Mouse (Mus musculus) ES-CJ7 (cell line): ENCODE data around the gene Mto1.
A peak's percentile ranks its signal among the peaks of the same experiment; 100 is the strongest.
"Not testable (repeated sequence)": the region's sequence is repeated elsewhere in the genome, so short reads cannot be mapped to it uniquely, and the experiment has no call there.

ENCODE experiments used
- DNase-seq: peaks from one replicate; pipeline ENCODE4 v3.0.0; 2011; ENCODE audit warnings: low read depth, low spot score

Gene Mto1

DNA sequence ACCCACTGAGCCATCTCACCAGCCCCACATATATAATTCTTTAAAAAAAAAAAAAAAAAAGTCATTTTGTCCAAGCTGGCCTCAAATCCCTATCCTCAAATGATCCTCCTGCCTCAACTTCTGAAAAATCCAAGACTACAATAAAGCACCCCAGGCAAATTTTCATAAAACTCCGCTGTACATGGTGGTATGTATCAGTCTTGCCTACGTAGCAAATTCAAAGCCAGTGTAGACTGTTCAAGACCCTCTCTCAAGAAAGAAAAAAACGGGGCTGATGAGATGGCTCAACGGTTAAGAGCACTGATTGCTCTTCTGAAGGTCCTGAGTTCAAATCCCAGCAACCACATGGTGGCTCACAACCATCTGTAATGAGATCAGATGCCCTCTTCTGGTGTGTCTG is 27.9 kb downstream of the Mto1 start:
- peak; percentile 65 for DNase-seq

DNA sequence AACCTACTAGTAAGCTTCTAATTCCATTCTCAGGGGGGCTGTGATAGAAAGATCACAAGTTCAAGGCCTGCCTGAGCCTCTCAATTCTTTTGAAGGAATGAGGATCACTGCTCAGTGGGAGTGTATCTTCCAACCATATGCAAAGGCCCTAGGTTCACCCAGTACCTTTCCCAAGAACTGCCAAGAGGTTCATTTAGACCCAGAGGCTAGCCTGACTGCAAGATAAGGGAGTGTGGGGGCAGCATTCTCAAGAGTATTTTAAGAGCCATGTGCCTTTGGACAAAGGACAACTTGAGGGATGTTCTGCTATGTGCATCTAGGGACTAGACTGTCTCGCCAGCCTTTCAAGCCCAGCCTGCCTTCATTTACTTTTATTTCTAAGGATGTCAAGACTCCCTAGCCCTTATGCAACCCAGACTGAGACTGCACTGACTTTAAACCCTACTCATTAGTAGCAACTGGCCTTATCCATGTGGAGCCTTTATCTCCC is 28.6 kb downstream of the Mto1 start:
- DNase-seq: peak; percentile 84

DNA sequence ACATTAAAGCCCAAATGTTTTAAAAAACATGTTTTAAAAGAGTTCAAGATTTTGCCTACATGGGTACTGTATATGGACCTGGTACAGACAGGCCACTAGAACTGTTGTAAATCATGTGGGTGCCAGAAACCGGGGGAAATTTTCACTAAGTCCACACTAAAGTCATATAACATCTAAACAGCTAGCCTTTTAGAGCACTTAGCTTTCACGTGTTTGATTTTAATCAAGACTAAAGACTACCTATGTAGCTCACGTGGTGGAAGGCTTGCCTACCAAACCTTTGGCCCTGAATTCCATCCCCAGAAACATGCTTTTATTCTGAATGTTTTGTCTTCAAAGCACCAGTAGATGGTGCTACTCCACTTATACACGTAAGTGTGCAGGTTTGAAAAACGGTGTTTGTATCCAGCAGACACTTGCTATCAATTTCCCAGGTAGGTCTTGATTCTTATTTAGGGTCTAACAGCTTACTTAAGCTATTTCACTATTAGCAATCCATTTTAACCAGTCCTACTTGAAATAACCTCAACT is 29.1 kb downstream of the Mto1 start:
- peak; percentile 73 for DNase-seq

DNA sequence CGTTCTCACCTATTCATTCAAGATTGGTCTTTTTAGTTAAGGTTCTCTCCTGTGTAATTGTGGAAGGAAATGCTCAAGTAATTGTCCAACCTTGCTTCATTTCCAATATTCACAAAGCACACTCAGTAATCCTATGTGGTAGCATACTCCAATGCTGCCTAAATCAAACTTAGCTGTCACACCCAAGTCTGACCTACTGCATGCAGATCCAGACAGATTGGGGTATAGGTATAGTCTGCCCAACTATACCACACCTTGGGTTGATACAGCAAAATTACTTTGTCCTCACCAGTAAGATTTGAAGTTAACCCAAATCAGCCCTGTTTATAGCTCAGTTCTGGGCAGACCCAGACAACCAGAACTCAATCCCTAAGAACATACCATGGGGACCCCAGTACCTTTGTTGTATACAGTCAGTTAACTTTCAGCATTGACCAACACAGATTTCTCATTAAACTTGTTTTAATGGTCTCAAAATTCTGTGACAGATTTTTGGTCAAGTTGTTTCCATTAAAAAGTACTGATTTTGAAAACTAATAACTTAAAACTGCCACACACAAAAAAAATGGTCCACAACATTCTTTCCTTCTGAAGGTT is 30.1 kb downstream of the Mto1 start:
- DNase-seq: not testable (repeated sequence)

DNA sequence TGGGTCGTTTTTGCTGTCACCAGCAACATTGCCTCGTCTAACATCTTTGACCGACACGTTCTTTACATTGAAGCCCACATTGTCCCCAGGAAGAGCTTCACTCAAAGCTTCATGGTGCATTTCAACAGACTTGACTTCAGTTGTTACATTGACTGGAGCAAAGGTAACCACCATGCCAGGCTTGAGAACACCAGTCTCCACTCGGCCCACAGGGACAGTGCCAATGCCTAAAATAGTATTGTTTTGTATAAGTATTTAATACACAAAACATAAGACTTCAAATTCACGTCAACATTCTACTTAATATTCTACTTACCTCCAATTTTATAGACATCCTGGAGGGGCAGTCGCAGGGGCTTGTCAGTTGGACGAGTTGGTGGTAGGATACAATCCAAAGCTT is 31.3 kb downstream of the Mto1 start:
- not testable (repeated sequence) for DNase-seq

DNA sequence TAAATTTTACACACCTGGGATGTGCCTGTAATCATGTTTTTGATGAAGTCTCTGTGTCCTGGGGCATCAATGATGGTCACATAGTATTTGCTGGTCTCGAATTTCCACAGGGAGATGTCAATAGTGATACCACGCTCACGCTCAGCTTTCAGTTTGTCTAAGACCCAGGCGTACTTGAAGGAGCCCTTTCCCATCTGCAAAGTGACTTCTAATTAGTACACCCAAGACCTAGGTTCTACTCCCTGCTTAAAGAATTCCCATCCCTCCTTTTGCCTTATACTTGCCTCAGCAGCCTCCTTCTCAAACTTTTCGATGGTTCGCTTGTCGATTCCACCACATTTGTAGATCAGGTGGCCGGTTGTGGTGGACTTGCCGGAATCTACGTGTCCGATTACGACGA is 32.2 kb downstream of the Mto1 start:
- not testable (repeated sequence) for DNase-seq

DNA sequence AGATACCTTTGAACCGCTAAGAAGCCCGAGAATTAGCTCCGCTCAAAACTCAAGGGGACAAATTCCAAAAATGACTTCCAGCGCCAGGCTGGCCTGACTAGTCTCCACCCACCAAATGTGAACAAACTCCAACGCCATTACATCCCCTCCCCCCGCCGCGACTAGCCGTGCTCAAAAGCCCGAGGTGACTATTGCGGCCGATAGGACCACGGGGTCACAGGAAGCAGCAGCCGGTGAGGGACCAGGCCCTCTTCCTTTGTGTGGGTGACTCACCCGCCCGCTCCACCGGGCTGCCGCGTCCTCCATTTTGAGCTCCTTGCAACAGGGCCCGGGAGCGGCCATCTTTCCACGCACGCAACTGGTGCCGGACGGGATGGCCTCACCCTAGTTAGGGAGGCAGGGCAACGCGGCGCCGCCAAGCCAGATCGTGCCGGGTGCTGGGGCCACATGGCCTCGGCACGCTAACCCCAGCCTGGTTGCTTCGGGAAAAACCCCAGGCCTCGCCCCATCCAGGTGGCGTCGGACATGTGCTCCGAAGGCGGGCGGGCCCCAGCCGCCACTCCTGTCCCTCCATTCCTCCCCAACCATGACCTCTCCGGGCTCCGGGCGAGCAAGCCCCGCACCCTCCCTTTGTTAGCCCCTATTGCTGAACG is 32.8 kb downstream of the Mto1 start:
- peak; percentile 73 for DNase-seq

DNA sequence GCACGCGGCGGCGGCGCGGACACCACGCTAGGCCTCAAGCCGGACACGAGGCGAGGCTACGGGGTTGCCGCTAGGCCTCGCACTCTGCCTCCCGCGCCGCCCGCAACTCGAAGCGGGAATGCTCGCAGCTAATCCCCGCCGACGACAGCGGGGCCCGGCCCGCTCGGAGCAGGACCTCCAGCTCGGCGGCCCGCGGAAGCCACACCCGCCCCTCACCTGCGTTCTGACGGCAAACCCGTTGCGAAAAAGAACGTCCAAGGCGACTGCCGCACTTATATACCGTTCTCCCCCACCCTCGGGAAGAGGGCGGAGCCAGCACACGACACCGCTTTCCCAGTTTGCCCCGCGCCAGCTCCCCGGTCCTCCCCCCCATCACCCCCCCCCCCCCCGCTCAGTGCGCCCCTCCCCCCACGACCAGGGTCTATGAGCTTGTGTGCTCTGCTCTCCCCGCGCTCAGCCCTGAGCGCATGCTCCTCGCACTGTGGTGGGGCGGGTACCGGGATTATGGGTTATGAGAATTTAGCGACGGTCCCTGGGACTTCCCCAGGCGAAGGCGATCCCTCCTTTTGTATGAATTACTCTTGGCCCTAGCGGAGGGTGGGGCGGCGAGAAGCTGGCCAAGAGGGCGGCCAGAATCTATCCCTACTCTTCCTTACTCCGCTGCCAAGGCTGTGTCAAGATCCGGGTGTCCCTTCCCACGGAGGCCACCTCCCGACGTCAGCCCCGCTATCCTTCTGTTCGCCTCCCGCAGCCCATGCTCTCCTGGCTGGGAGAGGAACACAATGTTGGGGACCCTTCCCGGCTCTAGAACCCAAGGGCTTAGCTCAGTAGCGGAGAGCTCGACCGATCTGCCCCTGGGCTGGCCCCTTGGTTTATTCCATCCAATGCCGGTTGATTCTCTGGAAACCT is 33.7 kb downstream of the Mto1 start:
- peak; percentile 99 for DNase-seq

DNA sequence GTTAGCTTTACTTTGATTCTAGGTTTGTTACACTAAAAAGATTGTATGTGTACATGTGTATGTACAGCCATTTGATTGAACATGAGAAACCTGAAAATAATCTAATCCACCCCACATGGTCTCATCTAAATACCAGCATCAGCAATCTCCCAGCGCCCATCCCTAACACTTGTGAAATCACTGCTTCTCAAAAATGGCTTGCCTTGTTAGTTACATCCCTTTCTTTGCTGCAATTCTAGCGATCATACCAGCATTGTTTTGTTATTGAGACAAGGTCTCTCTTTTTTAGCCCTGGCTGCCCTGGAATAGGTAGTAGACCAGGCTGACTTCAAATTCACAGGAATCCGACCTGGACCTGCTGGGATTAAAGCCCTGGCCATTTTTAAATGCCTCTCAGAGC is 34.4 kb downstream of the Mto1 start:
- no peak for DNase-seq

DNA sequence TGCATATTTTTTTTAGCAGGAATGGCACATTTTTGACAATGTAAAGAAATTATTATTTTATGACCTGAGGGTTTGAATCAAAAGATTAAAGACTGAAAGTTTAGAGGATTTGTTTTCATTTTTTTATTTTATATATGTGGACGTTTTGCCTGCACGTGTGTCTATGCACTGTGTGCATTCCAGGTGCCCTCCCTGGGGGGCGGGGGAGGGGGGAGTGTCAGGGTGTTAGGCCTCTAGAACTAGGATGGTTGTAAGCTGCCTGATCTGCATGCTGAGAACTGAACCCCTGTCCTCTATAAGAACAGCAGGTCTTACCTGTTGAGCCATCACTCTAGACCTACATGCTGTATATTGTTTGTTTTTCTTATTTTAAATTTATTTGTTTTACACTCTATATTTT is 36.7 kb downstream of the Mto1 start:
- DNase-seq: no peak

DNA sequence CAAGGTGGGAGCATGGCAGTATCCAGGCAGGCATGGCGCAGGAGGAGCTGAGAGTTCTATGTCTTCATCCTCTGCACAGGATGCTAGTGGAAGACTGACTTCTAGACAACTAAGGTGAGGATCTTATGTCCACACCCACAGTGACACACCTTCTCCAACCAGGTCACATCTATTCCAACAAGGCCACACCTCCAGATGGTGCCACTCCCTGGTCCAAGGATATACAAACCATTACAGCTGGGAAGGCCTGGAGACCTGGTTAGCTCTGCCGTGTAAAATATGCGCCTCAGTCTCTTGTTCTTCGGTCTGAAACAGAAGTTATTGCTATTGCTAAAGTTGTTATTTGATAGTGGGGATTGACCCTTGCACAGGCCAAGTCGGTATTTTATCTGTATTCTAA is 40.0 kb downstream of the Mto1 start:
- DNase-seq: peak; percentile 75

DNA sequence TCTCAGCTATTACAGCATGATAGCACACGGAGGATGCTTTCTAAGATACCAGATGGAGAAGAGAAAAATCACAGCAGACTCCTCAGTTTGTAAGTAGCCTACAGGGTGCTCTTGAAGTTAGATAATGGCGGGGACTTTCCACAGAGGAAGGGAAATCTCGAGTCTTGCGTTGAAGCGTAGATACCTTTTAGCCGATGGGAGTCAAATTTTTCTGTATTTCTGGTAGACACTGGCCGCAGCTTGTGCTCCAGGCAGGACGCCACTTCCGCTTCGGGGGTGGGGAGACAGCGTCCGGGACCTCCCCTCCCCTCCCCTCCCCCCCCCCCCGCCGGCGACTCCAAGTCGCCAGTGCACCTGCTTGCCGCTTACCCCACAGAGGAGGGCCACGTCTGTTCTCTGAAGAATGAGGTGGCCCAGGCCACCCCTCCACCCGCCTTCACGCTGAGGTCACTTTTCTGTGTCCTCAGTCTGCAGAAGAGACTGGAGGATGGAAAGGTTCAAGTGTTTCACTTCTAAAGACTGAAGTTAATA is 40.9 kb downstream of the Mto1 start, which contains the start of gene Eef1a1:
Gene Eef1a1 (minus strand): TSS at position 262 of the 531 bp plus-strand sequence.
- DNase-seq: peak; percentile 67

DNA sequence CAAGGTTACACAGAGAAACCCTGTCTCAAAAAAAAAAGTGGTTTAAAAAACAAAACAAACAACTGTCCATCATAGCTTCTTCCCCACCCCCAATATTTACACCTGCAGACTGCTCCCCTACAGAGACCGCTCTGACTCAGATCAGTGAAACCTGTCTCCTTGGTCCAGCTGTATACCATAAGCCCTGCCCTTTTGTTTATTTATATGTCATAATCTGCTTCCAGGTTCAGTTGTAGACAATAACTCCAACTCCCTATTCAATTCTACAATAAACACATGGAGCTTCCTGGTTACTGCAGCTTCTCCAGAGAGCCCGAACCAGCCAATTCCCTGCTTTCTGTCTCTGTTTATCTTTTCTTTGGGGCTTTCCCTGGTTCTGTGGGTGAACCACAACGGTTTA is 43.2 kb downstream of the Mto1 start:
- DNase-seq: no peak

DNA sequence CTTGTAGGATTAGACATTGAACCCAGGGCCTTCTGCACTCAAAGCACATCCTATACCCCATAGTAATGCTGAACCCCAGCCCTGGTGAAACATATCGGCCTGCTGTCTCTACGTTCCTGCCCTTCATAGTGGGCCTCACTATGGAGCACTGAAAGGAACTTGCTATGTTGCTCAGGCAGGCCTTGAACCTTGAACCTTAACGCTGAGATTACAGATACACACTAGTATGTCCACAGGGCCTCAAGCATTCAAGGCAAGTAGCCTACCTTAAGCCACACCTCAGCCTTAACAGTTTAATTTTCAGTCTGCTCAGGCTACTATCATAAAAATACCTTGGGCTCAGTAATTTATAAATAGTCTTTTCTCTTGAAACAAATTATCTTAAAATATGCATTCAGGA is 44.2 kb downstream of the Mto1 start:
- no peak for DNase-seq

DNA sequence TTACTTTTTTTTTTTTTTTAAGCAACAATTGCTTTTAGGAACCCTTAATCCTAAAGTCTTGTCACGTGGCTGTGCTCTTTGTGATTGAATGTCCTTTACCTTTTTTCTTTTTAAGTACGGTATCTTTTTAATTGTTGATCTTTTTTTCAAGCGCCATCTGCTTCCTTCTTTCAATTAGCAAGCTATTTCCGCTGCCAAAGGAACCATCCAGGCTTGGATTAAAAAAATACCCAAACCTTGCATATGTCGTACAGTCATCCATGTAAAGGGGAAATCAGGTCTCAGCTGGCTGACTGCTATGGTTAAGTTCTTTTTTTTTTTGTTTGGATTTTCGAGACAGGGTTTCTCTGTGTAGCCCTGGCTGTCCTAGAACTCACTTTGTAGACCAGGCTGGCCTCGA is 45.2 kb downstream of the Mto1 start:
- DNase-seq: no peak

DNA sequence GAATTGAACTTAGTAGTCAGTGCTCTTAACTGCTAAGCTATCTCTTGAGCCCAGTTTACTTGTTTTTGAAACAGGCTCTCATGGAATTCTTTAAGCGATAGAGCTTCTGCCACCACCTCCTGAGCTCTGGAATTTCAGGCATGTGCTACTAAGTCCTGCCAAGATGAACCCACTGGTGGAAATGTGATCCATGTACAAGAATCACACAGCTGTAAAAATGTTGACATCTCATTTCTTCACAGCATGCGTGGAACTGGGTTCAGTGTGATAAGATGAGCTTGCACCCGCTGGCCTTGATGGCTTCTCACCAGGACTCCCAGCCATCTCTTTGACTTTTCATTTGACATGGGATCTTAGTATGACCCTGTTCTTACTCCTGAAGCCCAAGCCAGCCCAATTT is 52.4 kb downstream of the Mto1 start:
- no peak for DNase-seq

DNA sequence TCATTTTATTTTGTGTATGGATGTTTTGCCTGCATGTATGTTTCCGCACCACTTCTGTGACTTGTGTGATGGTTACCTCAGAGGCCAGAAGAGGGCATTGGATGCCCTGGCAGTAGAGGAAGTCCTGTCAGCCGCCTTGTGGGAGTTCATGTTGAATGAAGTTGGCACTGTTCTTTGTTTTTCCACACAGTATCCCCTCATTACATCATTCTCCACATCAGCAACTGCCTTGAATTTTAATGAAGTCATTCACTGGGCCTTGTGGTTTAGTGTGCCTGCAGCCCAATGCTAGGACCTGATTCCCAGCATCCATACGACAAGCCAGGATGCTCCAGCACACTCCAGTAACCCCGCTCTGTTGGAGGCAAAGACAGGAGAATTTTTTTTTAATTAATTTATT is 53.3 kb downstream of the Mto1 start:
- no peak for DNase-seq

DNA sequence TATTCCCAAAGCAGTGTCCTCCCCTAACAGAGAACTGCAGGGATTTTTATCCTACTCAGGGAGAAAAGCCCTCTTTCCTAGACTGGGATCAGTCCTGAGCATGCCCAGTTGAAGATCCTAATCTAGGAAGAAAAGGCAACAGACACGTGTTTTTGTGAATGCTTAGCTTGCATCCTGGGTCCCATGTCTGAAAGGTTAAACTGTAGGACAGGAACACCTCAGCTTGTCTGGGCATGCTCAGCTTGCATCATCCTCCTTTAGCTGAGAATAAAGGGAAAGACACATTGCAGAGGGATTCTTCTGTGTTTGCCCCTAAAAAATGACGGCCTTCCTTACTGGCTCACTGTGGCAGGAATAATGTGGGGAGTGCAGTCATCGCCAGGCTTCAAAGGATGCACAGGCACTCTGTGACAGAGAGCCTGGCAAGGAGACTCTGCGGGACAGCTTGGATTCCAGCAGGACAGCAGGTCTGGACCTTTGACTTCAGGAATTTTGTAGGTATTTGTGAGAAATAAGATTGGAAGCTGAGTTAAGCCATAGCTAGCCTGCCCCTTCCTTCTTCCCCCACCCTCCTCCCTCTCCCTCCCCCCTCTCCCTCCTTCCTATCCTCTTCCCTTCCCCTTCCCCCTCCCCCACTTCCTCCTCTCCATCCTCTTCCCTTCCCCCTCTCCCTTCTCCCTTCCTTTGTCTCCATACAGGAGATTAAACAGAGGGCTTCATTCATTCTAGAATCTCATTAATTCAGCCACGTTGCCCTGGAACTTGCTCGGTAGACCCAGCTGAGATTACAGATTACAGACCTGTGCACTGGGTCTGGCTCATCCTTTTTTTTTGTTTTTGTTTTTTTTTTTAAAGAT is 55.4 kb downstream of the Mto1 start:
- DNase-seq: peak; percentile 91

DNA sequence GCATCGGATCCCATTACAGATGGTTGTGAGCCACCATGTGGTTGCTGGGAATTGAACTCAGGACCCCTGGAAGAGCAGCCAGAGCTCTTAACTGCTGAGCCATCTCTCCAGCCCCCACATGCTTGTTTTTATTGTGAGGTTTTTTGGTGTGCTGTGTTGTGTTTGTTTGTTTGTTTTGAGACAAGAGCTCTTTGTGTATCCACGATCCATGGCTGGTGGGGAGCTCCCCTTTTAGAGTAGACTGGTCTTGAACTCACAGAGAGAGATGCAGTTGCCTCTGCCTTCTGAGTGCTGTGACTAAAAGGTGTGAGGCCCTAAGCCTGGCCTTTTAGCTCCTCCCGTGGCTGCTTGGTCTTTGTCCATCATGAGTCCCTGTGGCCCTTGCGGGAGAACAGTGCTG is 56.1 kb downstream of the Mto1 start:
- DNase-seq: no peak

DNA sequence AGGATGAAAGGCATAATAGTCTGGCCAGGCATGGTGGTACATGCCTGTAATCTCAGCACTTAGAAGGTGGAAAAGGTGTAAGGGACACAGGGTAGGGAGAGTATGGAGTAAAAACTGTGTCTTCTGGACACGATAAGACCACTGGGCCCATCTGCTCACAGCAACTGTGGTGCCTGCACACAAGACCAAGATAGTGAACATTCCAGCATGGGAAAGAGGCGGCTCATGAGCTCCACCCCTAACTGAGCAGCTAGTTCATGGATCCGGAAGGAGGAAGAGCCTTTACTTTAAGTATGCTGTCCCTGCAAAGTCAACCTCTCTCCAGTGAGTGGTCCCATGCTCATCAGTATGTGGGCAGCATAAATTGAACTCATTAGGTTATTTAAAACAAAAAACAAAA is 56.7 kb downstream of the Mto1 start:
- peak; percentile 81 for DNase-seq

DNA sequence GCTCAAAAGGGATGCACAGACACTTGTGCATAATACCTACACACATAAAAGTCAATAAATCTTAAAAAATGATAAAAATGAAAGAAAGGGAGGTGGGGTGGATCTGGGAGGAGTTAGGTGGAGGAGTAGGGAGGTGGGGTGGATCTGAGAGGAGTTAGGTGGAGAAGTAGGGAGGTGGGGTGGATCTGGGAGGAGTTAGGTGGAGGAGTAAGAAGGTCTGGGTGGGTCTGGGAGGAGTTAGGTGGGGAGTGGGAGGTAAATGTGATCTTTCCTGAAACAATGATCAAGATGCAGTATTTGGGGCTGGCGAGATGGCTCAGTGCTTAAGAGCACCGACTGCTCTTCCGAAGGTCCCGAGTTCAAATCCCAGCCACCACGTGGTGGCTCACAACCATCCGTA is 57.2 kb downstream of the Mto1 start:
- DNase-seq: peak; percentile 59
